Mouse (Mus musculus) heart, adult 18-20 months (tissue): ENCODE results near the gene Glul. TPM values are rescaled to one million over a fixed set of nuclear protein-coding genes. Genes with fewer than 3 reads are reported as not detected.

Experiments used
- microRNA-seq, 2 experiments: library from miRNA; unstranded; fragments of <30 nt; microRNA quantifications; one replicate each; pipeline ENCODE4 v1.2.0; 2022
- total RNA-seq, 2 experiments: library from RNA; stranded (reverse); gene quantifications; 2 replicates each; pipeline ENCODE4 v1.2.3; 2021

The Glul gene
- total RNA-seq, 2 experiments from 2014 or later = 539 to 709 TPM

Small RNAs within 50 kb of the gene (microRNA-seq; reads per million reads assigned to microRNA genes)
- 26.7 to 31.9 reads per million in 2 experiments for gene Mir8114

Other genes with a start within 250 kb of the Glul start
- gene Rgs8, start 246.9 kb upstream of the Glul start, total RNA-seq = not detected
- 1 to 10 TPM; 1.2 to 1.5 TPM for gene Rgs16, start 159.6 kb upstream of the Glul start, total RNA-seq
- 1 to 10 TPM; 2.8 to 5.0 TPM for gene Rnasel, start 150.5 kb upstream of the Glul start, total RNA-seq
- gene Rgsl1, start 55.8 kb upstream of the Glul start, total RNA-seq = not detected
- gene Teddm1b, start 25.6 kb upstream of the Glul start, total RNA-seq = not detected
- gene Teddm1a, start 8.2 kb upstream of the Glul start, total RNA-seq = not detected
- under 1 TPM; 0.60 to 0.77 TPM for gene Teddm2, start 284 bp downstream of the Glul start, total RNA-seq